Mouse (Mus musculus): ENCODE data around the gene Miox.

Miox gene

DNA sequence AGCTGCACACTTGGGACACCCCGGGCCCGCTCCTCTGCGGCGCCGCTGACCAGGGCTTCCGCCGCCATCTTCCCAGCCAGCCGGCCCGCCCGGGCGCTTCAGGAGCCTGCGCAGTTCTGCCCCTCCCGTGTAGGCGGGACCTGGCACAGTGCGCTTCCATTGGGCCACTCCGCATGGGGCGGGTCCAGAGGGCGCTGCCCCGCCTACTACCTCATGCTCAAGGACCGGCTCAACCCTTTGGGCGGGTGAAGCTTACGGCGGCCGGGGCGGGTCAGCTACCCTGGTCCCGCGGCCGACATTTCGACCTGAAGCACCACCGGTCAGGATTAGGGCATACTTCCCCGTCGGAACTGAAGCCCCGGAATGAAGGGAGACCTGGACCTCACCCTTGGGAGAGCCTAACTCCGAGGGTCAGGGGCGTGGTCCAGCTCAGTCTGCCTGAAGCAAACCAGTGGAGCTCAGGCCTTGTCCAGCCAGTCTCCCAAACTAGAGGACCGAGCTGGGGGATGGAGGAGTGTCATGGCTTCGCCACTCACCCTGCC is 18.9 kb upstream of the Miox start, which contains the start of gene Sbf1:
Gene Sbf1, minus strand, starts transcription at position 122 of the 542 bp plus-strand sequence.
- DNase-seq (ENCODE audit: low read depth, low spot score) = peak; percentile 97

DNA sequence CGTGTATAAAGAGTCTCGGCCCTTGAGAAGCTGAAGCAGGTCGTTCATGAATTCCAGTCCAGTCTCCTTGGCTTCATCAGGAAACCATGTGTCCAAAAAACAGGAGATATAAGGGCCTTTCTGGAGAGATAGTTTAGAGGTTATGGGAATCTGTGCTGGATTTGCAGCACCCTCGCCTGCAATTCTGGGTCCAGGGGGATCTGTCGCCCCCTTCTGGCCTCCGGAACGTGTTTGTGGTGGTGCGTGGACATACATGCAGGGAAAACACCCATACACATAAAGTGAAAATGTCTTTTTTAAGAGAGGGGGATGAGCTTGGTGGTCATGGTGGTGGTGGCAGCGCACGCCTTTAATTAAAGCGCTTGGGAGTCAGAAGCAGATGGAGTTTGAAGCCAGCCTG is 18.1 kb upstream of the Miox start:
- peak; percentile 31 for DNase-seq (ENCODE audit: low read depth, low spot score)

DNA sequence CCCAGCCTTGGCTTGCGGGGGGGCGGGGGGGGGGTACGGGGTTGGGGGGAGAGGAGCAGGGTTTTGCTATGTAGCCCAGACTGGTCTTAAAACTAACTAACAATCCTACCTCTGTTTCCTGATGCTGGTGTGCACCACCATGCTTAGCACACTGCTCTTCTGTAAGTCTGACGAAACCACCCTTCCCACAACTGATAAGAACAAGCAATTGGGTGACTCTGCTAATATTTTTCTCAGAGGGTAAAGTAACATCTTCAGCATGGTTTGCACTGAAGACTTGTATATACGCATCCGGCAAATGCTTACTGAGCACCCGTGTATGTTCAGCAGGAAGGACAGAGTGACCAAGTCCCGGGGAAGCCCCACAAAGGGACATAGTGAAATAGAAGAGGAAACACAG is 12.9 kb upstream of the Miox start:
- no peak for DNase-seq (ENCODE audit: low read depth, low spot score)

DNA sequence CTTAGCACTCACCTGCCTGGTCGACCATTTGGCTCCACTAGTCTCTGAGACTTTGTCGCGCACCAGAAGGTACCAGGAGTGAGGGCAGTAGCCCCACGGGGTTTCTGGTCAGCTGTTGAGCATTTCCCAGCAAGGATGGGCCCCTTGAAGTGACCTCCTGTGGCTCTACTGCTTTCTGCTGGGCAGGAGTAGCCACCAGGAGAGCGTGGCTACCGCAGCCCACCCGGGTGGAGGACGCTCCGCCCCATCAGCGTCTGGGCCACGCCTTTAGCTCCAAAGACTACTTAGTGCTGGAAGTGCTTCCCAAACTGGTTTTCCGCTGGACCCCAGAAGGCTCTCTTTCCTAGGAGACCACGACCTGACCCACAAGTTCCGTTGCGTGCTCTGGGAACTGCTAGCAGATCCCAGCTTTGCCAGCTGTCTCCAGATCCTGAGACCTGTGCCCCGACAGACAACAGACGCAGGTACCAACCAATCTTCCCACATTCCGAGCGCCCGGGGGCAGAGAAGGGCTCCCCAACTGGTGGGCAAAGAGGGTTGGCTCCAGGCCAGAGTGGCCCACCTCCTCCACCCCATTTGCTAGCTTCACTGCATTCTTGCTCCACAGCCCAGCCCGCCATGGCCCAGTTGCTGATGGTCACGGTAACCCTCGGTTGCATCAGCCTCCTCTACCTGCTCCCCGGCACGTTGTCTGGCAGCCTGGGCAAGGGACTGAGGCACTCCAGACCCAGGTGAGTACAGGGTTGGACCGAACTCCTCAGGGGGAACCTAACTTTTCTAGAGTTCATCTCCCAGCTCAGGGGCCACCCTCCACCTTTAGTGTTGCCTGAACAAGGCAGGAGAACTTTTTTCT is 11.3 kb upstream of the Miox start, which contains the start of gene Adm2:
Gene Adm2, plus strand, starts transcription at position 51 of the 853 bp plus-strand sequence.
- peak; percentile 16 for DNase-seq (ENCODE audit: low read depth, low spot score)

DNA sequence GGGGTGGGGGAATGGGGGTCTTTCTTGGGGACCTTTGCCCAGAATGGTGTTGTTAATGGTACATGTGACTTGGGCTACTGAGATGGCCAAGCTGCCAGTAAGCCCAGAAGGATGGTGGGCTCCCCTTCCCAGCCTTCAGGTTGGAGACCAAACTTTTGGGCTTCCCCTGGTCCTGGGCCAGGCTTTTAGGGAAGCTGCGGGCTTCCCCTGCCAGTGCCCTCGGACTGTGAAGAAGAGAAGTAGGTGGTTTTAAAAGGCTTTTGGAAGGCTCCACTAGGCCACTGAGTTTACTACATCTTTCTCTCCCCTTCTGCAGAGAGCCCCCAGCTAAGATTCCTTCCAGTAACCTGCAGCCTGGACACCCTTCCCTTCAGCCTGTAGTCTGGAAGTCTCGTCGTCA is 10.5 kb upstream of the Miox start:
- DNase-seq (ENCODE audit: low read depth, low spot score) = no peak

DNA sequence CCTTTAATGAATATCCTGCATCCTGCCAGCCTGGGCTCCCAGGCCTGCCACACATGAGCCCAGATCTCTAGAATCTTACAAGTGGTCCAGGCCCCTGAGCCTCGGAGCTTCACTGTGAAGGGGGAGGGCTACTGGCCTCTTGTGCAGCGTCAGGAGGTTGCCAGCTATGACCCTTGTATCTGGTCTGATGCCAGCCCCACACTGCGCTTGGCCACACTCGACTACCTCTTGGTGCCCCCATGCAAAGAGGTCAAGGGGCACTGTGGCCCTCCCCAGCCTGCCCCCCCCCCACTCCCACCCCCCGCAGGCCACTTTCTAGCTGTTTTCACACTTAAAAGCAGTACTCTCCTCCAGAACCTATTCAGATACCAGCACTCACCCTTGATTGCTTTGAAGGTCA is 7.8 kb upstream of the Miox start:
- DNase-seq (ENCODE audit: low read depth, low spot score) = no peak

DNA sequence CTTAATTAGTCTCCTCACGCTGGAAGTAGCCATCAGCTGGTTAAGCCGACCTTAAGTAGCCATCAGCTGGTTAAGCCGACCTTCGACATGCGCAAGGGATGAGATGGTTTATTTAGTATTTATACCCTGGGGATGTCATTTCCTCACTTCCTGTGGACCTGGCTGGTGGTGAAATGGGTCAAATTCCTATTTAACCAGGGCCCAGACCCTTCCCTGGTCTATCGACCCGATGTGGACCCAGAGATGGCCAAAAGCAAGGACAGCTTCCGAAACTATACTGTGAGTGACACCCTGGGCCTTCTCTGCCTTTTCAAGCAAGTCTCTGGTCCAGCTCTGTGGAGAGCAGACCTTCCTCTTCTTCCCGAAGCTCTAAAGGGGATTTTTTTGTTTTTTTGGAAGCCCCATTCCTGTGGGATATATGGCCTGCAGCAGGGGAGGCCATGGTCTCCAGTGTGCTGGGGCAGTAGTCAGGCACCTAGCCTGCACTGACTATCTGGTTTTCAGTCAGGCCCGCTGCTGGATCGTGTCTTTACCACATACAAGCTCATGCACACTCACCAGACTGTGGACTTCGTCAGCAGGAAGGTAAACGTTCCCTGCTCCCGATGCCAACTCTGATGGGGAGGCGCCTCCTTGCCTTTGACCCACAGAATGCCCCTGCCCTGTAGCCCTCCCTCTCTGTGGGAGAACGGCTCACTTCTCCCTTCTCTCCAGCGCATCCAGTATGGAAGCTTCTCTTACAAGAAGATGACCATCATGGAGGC is 758 bp downstream of the Miox start:
- no peak for DNase-seq (ENCODE audit: low read depth, low spot score)

DNA sequence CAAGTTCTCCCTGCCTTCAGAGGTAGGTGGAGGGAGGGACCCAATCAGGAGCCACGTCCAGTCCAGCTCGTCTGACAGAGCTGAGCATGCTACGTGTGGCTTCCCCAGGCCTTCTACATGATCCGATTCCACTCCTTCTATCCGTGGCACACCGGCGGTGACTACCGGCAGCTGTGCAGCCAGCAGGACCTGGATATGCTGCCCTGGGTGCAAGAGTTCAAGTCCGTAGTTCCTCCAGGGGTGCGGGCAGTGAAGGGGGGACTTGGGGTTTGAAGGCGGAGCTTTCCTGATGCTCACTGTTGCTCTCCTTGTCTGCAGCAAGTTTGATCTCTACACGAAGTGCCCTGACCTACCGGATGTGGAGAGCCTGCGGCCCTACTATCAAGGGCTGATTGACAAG is 2.2 kb downstream of the Miox start:
- no peak for DNase-seq (ENCODE audit: low read depth, low spot score)

DNA sequence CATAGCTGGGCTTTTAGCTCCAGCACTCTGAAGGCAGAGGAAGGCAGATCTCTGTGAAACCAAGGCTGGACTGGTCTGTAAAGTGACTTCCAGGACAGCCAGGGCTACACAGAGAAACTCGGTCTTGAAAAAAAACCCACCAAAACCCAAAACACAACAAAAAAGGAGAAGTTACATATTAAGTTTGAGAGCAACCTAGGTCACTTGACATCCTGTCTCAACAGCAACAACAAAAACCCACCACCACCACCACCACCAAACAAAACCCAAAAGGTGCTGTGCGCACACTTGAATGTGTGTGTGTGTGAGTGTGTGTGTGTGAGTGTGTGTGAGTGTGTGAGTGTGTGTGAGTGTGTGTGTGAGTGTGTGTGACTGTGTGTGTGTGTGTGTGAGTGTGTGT is 5.5 kb downstream of the Miox start:
- DNase-seq (ENCODE audit: low read depth, low spot score) = no peak

DNA sequence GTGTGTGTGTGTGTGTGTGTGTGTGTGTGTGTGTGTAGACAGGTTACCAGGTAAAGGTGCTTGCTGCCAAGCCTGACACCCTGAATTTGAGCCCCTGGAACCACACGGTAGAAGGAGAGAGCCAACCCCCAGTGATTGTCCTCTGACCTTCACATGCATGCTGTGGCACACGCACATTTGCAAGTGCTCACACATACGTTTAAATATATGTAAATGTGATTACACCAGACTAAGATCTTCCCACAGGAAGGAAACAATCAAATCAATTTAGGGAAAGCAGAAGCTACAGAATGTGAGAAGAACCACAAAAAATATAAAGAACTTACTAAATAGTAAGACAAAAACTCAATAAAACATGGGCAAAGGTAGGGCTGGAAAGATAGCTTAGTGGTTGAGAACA is 5.9 kb downstream of the Miox start:
- DNase-seq (ENCODE audit: low read depth, low spot score) = no peak

DNA sequence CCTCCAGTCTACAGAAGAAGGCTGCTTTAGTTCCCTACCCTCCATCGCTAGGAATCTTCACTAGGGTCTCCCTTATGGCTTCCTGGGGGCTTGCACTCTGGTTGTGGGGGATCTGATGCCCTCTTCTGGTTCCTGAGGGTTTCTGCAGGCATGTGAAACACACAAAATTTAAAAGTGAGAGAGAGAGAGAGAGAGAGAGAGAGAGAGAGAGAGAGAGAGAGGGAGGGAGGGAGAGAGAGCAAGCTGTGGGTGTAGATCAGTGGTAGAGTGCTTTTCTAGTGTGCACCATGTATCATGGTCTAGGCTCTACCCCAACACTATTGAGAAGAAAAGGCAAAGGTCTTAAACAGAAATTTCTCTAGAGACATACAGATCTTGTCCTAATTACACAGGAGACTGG is 7.5 kb downstream of the Miox start:
- DNase-seq (ENCODE audit: low read depth, low spot score) = no peak

DNA sequence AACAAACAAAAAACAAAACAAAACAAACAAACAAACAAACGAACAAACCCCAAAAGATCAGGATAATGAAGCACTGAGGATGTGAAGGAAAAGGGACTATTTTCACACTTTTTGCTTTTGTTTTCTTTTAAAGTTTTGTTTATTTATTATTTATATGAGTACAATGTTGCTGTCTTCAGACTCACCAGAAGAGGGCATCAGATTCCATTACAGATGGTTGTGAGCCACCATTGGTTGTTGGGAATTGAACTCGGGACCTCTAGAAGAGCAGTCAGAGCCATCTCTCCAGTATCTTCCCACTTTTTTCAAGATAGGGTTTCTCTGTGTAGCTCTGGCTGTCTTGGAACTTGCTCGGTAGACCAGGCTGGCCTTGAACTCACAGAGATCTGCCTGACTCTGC is 9.1 kb downstream of the Miox start:
- no peak for DNase-seq (ENCODE audit: low read depth, low spot score)

DNA sequence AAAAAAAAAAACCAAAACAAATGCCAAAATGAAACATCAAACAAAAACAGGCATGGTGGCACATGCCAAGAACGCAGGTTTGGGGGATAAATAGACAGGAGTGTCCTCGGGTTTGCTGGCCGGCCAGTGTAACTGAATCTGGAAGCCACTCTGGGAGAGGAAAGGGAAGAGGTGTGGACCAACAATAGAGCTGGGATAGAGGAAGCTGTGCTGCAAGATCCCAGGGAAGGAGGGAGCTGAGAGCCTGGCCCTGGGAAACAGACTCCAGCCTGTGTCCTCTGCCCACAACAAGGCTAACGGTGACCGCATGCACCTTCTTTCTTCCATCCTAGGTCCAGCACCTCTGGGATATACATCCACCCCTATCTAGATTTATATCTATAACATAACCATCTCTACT is 16.2 kb downstream of the Miox start:
- DNase-seq (ENCODE audit: low read depth, low spot score) = no peak

DNA sequence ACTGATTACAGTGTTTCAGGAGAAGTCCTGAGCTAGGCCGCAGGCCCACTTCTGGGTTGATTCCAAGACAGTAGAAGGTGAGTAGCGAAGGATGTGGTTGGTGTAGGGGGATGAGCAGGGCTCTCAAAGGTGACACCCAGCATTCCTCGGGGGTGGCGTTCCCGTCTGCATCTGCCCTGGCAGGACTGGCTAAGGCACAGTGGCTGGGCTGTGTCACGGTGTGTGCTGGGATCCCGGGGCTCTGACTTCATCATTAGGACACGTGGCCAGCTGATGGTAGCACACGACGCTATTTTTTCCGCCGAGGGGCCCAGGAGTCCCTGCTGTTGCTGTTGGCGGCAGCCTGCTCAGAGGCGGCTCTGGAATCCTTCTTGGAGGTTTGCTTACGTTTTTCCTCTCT is 17.1 kb downstream of the Miox start:
- no peak for DNase-seq (ENCODE audit: low read depth, low spot score)

DNA sequence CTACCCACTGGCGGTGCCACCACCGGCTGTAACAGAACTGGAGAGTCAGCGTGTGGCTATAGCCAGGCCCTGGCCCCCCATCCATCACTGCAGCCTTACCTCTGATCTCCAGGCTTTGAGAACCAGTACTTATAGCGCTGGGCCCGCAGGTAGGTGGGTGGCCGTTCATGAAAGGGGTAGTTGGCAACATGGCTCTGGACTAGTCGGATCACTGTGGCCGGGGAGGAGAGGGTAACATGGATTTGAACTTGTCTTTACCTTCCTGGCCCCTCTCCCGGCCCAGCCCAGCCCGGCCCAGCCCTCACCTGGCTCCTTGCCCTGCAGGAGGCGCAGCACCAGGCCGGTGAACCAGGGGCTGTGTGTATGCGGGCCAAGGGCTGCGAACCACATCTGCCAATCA is 17.9 kb downstream of the Miox start:
- no peak for DNase-seq (ENCODE audit: low read depth, low spot score)

DNA sequence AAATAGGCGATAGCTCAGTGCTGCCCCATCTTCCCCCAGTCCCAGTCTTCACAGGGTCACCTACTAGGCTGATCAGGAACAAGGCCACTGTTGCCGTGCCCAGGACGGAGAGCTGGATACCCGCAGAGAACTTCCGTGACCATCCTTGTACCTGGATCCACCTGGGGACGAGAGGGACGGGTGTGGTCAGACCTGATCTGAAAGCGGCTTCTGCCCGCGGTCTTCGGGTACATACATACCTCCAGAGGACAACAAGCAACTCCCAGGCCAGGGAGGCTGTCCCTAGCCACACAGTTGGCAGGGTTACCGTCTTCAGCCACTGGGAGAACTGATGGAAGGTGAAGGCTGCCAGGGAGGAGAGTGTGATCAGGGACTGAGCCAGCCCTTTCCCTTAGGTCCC is 18.6 kb downstream of the Miox start:
- no peak for DNase-seq (ENCODE audit: low read depth, low spot score)

DNA sequence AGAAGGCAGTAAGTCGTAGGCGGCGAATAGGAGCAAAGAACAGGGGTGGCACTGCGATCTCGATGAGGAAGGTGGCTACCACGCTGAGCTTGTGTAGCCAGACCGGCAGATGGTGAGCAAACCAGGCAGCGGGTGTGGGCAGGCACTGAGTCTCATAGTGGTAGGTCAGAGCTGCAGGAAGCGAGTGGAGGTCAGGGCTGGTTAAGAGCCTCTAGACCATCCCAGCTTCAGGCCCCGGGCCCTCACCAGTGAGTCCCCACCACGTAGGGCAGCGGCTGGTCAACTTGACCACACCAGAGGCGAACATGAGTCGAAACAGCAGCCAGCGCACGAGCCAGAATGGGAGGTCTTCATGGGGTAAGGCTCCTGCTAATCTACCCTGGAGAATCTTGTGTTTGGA is 19.6 kb downstream of the Miox start:
- no peak for DNase-seq (ENCODE audit: low read depth, low spot score)

DNA sequence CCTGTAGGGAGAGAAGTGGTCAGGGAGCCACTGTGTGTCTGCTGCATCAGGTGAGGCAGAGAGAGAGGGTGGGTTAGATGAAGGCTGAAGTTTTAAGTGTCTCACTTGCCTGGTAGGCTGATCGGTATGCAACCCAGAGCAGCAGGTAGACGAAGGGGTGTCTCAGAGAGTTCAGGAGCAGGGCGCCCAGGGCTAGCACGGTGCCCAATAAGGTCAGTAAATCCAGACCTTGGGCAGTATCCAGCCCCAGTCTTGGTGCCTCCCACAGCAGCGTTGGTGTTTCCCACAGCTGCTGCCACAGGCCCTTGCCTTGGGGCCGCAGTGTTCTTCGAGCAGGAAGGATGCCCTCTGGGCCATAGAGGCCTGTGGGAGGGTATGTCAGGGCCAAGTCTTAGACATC is 20.3 kb downstream of the Miox start:
- DNase-seq (ENCODE audit: low read depth, low spot score) = no peak

DNA sequence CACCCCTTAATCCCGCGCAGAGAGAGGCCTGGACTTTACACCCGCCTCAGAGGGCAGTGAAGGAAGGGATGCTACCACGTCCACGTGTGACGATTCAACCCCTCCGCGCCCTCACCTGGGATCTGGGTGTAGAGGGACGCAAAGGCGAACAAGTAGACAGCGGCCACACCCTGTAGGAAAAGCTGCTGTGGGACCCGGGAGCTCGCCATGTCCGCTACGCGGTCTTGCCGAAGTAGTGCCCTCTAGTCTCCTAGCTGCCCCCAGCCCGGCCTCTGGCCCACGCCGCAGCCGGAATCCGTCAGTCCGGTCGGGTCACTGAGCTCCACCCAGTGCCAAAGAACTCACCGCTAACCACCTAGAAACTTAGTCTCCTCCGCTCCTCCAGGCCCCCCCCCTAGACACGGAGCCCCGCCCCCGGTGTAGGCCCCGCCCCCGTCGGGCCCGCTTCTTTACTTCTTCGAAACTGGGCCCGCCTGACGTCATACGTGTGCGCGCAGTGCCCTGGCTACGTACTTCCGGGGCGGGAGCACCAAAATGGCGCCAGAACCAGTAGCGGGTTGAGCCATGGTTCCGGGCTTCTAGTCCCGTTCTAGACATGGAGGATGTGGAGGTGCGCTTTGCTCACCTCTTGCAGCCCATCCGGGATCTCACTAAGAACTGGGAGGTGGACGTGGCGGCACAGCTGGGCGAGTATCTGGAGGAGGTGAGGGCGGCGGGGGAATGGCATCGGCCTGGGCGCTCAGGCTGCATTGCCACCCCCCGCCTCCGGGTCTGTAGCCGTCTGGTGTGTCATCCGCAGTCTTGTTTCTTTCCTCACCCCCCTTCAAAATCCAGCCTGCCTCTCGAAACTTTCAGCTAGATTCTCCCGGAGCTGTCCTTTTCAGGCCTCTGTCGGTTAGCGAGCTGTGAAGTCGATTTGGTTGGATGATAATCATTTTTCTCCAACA is 21.3 kb downstream of the Miox start, which contains the start of the genes Lmf2 and Ncaph2:
Gene Lmf2, minus strand, starts transcription at position 419 of the 947 bp plus-strand sequence.
Gene Ncaph2, plus strand, starts transcription at position 479 of the 947 bp plus-strand sequence.
- DNase-seq (ENCODE audit: low read depth, low spot score) = peak; percentile 97

DNA sequence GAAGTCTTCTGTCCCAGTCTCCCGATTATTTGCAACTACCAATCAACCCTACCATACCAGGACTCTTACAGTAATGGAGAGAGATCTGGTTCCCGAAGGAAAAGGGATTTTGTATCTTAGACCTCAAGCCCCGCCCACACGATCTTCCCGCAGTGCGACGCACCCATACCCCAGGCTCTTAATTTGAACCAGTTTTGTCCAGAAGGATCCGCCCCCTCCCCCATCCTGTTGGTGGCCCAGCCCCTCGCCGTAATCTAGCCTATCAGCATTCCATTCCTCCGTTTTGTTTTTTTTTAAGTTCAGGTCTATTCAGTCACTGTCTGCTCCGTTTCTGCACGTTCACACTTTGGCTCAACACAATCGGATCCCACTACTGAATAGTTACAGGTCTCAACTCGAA is 22.2 kb downstream of the Miox start:
- DNase-seq (ENCODE audit: low read depth, low spot score) = peak; percentile 94

DNA sequence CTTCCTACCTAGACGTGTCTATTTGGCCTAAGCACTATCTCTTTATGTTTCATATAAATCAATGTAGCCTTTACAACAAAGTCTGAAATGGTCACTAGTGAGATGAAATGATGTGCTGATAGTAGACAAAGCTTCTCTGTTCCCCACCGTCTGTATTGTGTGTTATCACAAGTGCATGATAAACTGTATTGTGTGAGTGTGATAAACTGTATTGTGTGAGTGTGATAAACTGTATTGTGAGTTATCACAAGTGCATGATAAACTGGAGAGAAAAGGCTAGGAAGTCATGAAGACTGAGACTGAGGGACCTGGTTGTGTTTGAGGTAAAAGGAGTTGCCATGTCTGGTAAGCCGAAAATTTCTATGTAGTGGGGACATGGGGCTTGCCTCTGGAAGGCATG is 24.6 kb downstream of the Miox start:
- DNase-seq (ENCODE audit: low read depth, low spot score) = no peak
